Mouse (Mus musculus): ENCODE measurements around the gene Frmd4b. TPM values are rescaled to one million over a fixed set of nuclear protein-coding genes. Genes with fewer than 3 reads are reported as not detected.

Gene Frmd4b
- polyA plus RNA-seq, 1 experiment from 2014 or later = 15.8 TPM

GRCm38 (mm10) chr6:97242522-97242921, 374.8 kb downstream of the Frmd4b start:
- ATAC-seq (replicated peaks; ENCODE audit: insufficient number of reproducible peaks, low FRiP score, low TSS enrichment, low read depth) (no peak), DNase-seq (ENCODE audit: low spot score) (no peak)
- Histone ChIP-seq H3K27me3 (ENCODE audit: control insufficient read depth, insufficient read depth, low read length) (no peaks in the 10 kb centered on the region), H3K36me3 (replicated peaks; ENCODE audit: control insufficient read depth, insufficient read depth, low read depth, low read length) (no peaks in the 10 kb centered on the region), H3K4me1 (ENCODE audit: control insufficient read depth, insufficient read depth, low read length) (no peaks in the 10 kb centered on the region), H3K4me2 (ENCODE audit: low read depth, low read length) (no peak overlapping the region), H3K9ac (replicated peaks; ENCODE audit: low read length) (no peak overlapping the region), H3K9me3 (replicated peaks; ENCODE audit: control insufficient read depth, low read length) (no peaks in the 10 kb centered on the region), H3K4me3 (ENCODE audit: low read depth, low read length) (no peak overlapping the region), H3K27ac (replicated peaks; ENCODE audit: low read depth, low read length) (no peak overlapping the region)
- 88% methylated on average over 4 of the region's 4 CpGs for WGBS

DNA sequence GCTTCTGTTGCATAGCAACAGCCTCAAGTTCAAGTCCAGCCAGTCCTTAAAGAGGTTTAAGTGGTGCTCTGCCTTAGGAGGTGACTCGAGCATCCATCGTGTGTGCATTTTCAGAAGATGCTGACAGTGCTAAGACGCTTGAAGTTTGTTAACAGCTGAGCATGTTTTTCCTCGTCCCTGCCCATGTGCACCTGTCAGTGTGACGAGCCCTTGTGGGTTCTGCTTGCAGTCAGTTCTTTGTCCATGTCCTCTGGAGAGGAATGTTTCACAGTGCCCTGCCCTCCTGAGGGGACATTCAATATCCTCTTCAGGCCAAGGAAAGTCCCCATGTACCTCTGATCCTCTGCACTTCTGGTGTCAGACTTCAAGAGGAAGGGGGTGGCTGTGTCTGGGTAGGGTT, 377.2 kb downstream of the Frmd4b start:
- no peaks in the 10 kb centered on the region for H3K36me3 ChIP-seq (replicated peaks; ENCODE audit: control insufficient read depth, insufficient read depth, low read depth, low read length)
- ATAC-seq (replicated peaks; ENCODE audit: insufficient number of reproducible peaks, low FRiP score, low TSS enrichment, low read depth) (no peak), DNase-seq (ENCODE audit: low spot score) (no peak)
- no peaks in the 10 kb centered on the region for H3K9me3 ChIP-seq (replicated peaks; ENCODE audit: control insufficient read depth, low read length)
- H3K4me1 ChIP-seq (ENCODE audit: control insufficient read depth, insufficient read depth, low read length) = no peaks in the 10 kb centered on the region
- H3K4me3 ChIP-seq (ENCODE audit: low read depth, low read length) = no peak overlapping the region
- no peak overlapping the region for H3K4me2 ChIP-seq (ENCODE audit: low read depth, low read length)
- H3K9ac ChIP-seq (replicated peaks; ENCODE audit: low read length) = no peak overlapping the region
- no peak overlapping the region for H3K27ac ChIP-seq (replicated peaks; ENCODE audit: low read depth, low read length)
- WGBS = 72% methylated on average over 5 of the region's 5 CpGs
- no peaks in the 10 kb centered on the region for H3K27me3 ChIP-seq (ENCODE audit: control insufficient read depth, insufficient read depth, low read length)

DNA sequence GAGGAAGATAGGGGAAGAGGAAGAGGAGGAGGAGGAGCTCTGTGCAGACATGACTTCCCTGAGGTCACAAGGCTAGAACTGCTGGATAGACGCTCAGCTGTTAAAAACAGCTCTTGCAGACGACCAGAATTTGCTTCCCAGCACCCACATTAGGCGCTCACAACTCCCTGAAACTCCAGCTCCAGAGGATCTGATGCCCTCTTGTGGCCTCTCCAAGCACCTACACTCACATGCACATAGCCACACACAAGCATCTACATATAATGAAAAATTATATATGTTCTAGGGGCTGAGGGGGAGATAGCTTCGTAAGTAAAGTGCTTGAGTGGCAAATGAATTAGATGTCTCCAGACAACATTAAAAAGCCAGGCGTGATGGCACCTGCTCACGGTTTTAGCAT, 378.0 kb downstream of the Frmd4b start:
- Histone ChIP-seq H3K36me3 (replicated peaks; ENCODE audit: control insufficient read depth, insufficient read depth, low read depth, low read length) (no peaks in the 10 kb centered on the region), H3K27ac (replicated peaks; ENCODE audit: low read depth, low read length) (no peak overlapping the region), H3K4me1 (ENCODE audit: control insufficient read depth, insufficient read depth, low read length) (no peaks in the 10 kb centered on the region), H3K9me3 (replicated peaks; ENCODE audit: control insufficient read depth, low read length) (no peaks in the 10 kb centered on the region), H3K9ac (replicated peaks; ENCODE audit: low read length) (no peak overlapping the region), H3K4me2 (ENCODE audit: low read depth, low read length) (no peak overlapping the region), H3K4me3 (ENCODE audit: low read depth, low read length) (no peak overlapping the region), H3K27me3 (ENCODE audit: control insufficient read depth, insufficient read depth, low read length) (no peaks in the 10 kb centered on the region)
- 92% methylated on average over 6 of the region's 6 CpGs for WGBS
- ATAC-seq (replicated peaks; ENCODE audit: insufficient number of reproducible peaks, low FRiP score, low TSS enrichment, low read depth) (no peak), DNase-seq (ENCODE audit: low spot score) (no peak)

Other genes with a start within 250 kb of the Frmd4b start
- 2.2 and 2.9 TPM in 2 replicates for gene Mitf, start 189.5 kb upstream of the Frmd4b start, polyA plus RNA-seq (2014; fragmentation: Nextera tagmentation; extraction: Ambion mirVana)

Data from embryonic facial prominence, embryonic 11.5 days (tissue).